Mouse (Mus musculus): Measurements from ENCODE around the gene Cdh13.

DNA sequence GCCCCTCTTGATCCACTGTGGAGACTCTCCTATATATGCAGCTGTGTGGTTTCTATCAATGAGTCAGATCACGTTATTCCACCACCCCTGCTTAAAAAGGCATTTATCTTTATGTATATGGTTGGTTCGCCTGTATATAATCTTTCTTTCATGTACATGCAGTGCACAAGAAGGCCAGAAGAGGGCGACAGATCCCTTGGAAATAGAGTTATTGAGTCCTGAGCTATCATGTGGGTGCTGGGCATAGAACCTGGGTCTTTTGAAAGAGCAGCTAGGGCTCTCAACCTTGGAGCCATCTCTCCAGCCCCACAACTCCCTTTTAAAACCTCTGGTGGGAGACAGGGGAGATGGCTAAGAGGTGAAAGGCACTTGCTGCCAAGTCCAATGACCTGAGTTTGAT lies 1027.9 kb downstream of the Cdh13 start:
- TF ChIP-seq CTCF (IDR thresholded peaks at IDR 0.05) (peak; percentile 75), EP300 (IDR thresholded peaks at IDR 0.05; ENCODE audit: insufficient read depth, low read depth, low read length) (no peak), POLR2A (IDR thresholded peaks at IDR 0.05; ENCODE audit: insufficient read depth, low read depth, low read length) (no peak)

All from heart, adult 2 months (tissue).